Mouse (Mus musculus) frontal cortex, postnatal 14 days (tissue): ENCODE measurements at regions not wholly inside any gene's neighbourhood (a gene's known extent, or its start where the extent isn't known, plus 50 kb on each side); places are given as distances from the start of the nearest gene placed in this dataset.

Experiments used
- DNase-seq, 2 experiments: peaks; one replicate each; pipeline ENCODE4 v3.0.0; 2022; ENCODE audit warnings: low spot score in 2 of 2

- no peak for DNase-seq
Observed at GRCm38 (mm10) chr6:93488441-93488955, 545.2 kb upstream of the Adamts9 start.

GRCm38 (mm10) chr6:93478521-93478920 is 535.2 kb upstream of the Adamts9 start:
- DNase-seq = no peak

GRCm38 (mm10) chr6:93474981-93475380 is 531.7 kb upstream of the Adamts9 start:
- DNase-seq = no peak

- DNase-seq = no peak
Observed at GRCm38 (mm10) chr6:93467867-93468266, 524.6 kb upstream of the Adamts9 start.

GRCm38 (mm10) chr6:93462861-93463260 is 519.6 kb upstream of the Adamts9 start:
- DNase-seq = no peak

- no peak for DNase-seq
Observed at GRCm38 (mm10) chr6:93461374-93461773, 518.1 kb upstream of the Adamts9 start.

- no peak for DNase-seq
Observed at GRCm38 (mm10) chr6:93457613-93458012, 514.3 kb upstream of the Adamts9 start.

- no peak for DNase-seq
Observed at GRCm38 (mm10) chr6:93456383-93457033, 513.2 kb upstream of the Adamts9 start.

- no peak for DNase-seq
Observed at GRCm38 (mm10) chr6:93445568-93445967, 502.3 kb upstream of the Adamts9 start.

- no peak for DNase-seq
Observed at GRCm38 (mm10) chr6:93445124-93445523, 501.8 kb upstream of the Adamts9 start.

GRCm38 (mm10) chr6:93443766-93444557 is 500.7 kb upstream of the Adamts9 start:
- no peak for DNase-seq

GRCm38 (mm10) chr6:93433446-93433845 is 490.2 kb upstream of the Adamts9 start:
- no peak for DNase-seq

- no peak for DNase-seq
Observed at GRCm38 (mm10) chr6:93426141-93426540, 482.8 kb upstream of the Adamts9 start.

GRCm38 (mm10) chr6:93422906-93423305 is 479.6 kb upstream of the Adamts9 start:
- DNase-seq = no peak

- DNase-seq = no peak
Observed at GRCm38 (mm10) chr6:93422253-93422652, 479.0 kb upstream of the Adamts9 start.

GRCm38 (mm10) chr6:93417625-93418024 is 474.3 kb upstream of the Adamts9 start:
- DNase-seq = no peak

GRCm38 (mm10) chr6:93416006-93416405 is 472.7 kb upstream of the Adamts9 start:
- DNase-seq = no peak

- no peak for DNase-seq
Observed at GRCm38 (mm10) chr6:93411077-93411452, 467.8 kb upstream of the Adamts9 start.

- no peak for DNase-seq
Observed at GRCm38 (mm10) chr6:93410416-93411076, 467.3 kb upstream of the Adamts9 start.

GRCm38 (mm10) chr6:93398551-93398950 is 455.3 kb upstream of the Adamts9 start:
- no peak for DNase-seq

GRCm38 (mm10) chr6:93397074-93397473 is 453.8 kb upstream of the Adamts9 start:
- DNase-seq = no peak

GRCm38 (mm10) chr6:93395952-93396351 is 452.7 kb upstream of the Adamts9 start:
- no peak for DNase-seq

- DNase-seq = peak; percentile 13 to 29
Observed at GRCm38 (mm10) chr6:93395296-93395695, 452.0 kb upstream of the Adamts9 start.
